Mouse (Mus musculus) heart, adult 18-20 months (tissue): ENCODE data around the gene Klk13. TPM values are rescaled to one million over a fixed set of nuclear protein-coding genes. Genes with fewer than 3 reads are reported as not detected.
"Not testable (repeated sequence)": the region's sequence is repeated elsewhere in the genome, so short reads cannot be mapped to it uniquely, and the experiment has no call there.

Source experiments
- DNase-seq, 2 experiments: peaks; one replicate each; pipeline ENCODE4 v3.0.0; 2021 to 2022; ENCODE audit warnings: mixed read lengths in 1 of 2
- long read RNA-seq, 2 experiments: library from polyadenylated mRNA; stranded (forward); transcript quantifications; one replicate each; pipeline ENCODE4 v2.0.0; 2021
- total RNA-seq, 2 experiments: library from RNA; stranded (reverse); gene quantifications; 2 replicates each; pipeline ENCODE4 v1.2.3; 2021

The Klk13 gene
- total RNA-seq = not detected
- long read RNA-seq, experiment 1 = 0 reads
- long read RNA-seq, experiment 2 = 0 reads

DNA sequence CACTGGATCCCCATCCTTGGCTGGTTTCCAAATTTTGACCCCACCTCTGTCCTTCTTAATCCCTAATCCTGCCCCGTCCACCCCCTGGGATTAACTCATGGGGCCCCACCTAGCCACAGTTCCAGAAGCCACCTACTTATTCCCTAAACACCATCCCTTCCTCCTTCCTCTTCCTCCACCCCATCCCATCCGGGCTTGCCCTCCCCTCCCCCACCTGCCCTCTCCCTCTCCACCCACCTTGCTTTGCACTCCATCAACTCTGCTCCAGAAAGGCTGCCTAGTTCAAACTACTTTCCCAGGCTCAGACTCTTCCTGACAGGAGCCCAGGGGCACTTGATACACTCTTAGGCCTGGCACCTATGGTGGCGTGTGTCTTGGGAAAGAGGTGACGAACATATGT, at the start of gene Klk13:
Klk13 (plus strand) TSS at position 301 of the 400 bp plus-strand sequence.
- DNase-seq = no peak

DNA sequence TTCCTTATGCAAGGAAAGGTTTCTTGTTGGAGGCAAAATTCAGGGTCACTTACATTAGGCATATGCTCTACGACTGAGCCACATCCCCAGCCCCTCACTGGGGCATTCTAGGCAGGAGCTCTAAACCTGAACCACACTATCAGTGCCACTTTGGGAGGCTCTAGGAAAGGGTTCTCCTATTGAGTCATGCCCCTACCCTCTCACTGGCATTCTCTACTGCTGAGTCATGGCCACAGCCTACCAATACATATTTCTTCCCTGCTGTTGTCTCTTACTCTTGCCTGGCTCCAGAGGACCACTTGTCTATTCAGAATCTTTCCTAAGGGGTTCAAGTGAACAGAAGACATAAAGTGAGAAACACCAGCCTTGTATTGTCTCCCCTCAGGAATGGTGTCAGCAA, 49.6 kb upstream of the Klk13 start:
- DNase-seq = no peak

DNA sequence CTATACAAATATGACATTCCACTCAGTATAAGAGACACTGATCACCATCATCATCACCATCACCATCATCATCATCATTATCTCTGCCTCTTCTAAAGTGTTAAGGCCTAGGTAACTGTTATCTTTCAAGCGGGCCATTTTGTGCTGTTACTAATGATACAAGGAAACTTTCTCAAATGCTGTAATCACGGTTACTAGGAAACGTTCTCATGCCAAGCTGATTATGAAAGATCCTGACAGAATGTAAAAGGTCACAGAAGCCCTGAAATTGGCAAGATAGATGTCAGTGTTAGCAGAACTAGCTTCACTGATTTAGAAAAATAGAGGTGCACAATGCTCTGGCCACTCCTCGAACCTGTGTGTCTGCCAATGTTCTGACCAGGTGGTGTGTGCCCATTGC, 45.1 kb upstream of the Klk13 start:
- DNase-seq = not testable (repeated sequence)

DNA sequence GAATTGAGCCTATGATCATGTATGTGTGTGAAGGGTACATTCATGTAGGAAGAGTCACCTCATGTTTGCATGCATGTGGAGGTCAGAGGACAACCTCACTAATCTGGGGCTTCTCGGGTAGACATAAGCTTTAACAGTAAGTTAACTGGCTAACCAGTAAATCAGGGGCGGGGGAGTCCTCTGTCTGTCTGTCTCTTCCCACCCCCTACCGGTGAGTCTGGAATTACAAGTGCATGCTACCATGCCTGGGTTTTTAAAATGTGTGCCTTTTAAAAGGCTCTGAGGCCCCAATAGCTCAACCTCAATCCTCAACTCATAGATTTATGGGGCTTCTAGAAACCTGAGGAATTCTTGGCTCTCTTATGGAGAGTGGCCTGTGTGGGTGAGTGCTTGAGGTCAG, 43.8 kb upstream of the Klk13 start:
- DNase-seq = no peak

DNA sequence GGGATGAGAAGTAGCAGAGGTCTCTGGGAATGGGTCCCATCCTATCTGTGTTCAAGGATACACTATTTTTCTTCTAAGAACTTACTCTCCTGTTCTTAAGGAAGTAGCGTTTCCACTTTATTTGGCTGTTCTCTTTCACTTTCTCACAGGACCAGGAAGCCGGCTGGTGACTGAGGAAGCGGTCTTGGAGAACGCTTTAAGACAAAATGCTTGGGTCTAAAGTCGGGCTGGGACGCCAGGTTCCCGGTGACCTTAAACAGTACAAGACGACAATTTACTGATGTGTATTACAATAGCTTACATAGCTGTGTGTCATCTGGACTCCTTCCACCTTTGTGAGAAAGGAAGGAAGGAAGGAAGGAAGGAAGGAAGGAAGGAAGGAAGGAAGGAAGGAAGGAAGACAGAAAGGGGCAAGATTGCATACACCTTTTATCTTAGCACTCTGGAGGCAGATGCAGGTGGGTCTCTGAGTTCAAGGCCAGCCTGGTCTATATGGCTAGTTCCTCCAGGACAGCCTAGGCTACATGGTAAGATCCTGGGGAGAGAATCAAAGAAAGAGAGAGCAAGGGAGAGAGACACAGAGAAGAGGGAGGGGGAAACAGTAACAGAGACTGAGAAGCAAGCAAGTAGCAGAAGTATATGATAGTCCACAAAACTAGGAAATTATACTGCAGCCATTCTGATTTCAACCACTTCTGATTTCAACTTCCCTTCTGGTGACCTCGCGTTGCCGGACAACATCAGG, 41.1 kb upstream of the Klk13 start:
- DNase-seq = no peak

DNA sequence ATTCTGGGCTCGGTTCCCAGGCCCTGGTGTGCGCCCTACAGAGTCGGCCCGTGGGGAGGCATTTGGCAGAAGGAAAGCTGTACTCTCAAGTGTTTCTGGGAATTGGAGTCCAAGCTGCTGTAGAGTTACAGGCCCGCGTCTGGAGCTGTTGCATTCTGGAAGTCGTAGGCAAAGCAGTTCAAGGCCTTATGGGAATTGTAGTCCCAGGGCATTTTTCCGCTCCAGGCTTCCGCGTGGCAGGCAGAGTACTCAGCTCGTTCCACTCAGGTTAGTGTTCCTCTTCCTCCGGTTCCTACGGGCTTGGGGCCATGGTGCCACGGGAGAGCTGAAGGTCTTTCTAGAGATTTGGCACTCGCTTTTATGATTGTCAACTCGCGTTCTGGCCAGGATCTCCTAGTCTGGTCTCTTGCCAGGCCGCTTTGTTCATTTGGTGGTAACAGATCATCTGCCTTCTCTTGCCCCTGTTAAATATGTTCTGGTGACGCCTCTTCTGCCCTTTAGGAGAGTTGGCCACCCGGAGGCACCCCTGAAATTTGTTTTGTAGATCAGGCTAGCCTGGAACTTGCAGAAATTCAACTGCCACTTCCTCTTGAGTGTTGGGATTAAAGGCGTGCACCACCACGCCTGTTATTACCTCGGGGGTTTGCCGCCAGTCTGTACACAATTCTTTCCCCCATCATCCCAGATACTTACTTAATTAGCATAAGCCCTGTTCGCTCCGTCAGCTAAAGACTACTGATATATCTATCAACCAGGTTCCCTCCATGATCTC, 40.4 kb upstream of the Klk13 start, which contains the start of gene Ctu1:
Ctu1 (plus strand) TSS at position 208 of the 772 bp plus-strand sequence.
- peak; percentile 94 to 98 for DNase-seq

DNA sequence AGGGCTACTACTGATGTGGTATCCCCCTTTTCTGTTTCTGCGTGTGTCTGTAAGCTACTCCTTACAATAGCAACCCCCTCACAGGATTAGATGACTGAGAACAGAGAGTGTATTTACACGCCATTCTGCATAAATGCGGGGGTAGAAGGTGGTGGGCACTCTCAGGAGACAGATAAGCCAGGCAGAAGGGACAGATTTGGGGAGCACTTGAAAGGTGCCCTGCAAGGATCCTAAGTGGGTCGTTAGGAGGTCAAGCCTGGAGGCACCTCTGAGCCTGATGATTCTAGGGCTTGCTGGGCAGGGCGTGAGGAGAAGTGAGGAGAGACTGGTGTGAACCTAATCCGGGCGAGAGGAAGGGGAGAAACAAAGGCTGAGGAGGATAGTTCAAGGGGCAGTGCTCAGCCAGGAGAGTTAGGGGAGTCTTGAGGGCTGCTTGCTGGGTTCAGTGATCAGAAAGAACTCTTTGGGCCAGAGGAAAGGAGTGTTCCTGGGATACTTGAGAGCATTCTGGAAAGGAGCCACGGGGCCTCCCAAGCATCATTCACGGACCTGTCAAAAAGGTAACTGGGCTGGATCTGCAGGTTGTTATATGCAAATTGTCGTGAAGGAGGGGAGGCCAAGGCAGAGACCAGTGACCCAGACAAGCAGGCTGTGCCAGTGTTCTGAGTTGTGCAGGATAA, 39.6 kb upstream of the Klk13 start:
- no peak for DNase-seq

DNA sequence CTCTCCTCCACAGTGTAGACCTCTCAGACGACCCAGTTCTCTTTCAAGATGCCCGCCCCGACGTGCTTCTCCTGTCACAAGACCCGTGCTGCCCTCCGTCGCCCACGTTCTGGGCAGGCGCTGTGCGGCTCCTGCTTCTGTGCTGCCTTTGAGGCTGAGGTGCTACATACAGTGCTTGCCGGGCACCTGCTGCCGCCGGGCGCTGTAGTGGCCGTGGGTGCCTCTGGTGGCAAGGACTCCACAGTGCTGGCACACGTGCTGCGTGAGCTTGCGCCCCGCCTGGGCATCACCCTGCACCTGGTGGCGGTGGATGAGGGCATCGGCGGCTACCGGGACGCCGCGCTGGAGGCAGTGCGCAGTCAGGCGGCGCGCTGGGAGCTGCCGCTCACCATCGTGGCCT, 37.3 kb upstream of the Klk13 start:
- DNase-seq = no peak

DNA sequence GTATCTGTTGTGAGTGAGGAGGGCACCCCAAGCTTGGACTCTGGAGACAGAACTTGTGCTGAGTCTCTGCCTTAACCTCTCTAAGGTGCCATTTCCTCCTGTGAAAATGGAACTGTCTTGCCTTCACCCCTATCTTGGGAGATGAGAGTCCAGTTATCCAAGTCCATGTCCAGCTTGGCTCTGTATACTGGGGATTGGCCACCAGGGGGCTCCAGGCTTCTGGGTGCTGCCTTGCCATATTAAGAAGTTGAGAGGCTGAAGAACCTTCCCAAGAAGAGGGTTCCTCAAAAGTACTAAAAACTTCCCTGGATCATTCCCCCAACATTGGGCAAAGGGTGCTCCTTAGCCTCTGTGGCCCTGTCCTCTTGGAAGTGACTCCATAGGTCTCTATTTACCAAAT, 33.9 kb upstream of the Klk13 start:
- DNase-seq = peak; percentile 33 to 71

DNA sequence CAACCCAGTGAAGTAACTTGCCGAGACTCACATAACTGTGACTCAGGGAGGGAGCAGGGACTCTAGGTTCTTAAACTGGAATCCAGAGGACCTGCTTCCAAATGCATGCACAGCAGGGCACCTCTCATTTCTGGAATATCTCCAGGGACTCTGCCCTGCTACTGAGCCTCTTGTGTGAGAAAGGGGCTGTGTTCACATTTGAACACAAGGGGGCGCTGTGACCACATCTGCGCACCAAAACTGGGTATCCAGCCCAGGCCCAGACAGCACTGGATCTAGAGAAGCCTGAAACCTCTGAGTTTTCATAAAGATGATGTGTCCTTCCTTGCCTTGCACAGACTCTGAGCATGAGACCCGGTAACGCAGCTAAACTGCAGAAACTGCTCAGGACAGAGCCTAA, 31.4 kb upstream of the Klk13 start:
- peak; percentile 57 to 79 for DNase-seq

DNA sequence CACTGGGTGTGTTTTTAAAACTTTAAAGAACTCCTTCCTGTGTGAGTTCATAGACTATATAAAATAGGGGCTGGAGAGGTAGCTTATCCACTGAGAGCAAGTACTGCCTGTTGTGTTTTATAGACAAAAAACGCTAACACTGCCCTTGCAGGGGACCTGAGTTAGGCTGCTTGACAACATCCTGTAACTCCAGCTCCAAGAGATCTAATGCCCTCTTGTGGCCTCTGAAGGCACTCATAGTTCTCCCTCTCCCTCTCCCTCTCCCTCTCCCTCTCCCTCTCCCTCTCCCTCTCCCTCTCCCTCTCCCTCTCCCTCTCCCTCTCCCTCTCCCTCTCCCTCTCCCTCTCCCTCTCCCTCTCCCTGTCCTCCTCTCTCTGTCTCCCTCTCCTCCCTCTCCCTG, 29.9 kb upstream of the Klk13 start:
- DNase-seq = not testable (repeated sequence)

DNA sequence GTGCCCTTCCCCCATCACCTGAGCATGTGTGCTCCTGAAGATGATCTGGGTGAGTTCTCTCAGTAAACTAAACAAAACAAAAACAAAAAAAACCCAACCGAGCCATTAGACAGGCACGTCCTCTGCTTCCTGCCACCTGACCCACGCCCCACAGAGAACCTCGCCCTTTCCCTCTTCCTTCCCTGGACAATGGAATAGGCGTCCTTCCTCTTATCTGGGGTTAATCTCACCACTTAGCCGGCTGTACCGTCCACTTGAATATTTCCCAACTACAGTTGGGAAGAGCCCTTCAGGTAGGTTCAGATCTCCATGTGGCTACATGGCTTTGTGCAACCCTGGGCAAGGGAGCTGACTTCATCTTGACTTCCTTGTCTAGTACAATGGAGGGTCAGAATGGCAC, 27.3 kb upstream of the Klk13 start:
- peak; percentile 17 to 54 for DNase-seq

DNA sequence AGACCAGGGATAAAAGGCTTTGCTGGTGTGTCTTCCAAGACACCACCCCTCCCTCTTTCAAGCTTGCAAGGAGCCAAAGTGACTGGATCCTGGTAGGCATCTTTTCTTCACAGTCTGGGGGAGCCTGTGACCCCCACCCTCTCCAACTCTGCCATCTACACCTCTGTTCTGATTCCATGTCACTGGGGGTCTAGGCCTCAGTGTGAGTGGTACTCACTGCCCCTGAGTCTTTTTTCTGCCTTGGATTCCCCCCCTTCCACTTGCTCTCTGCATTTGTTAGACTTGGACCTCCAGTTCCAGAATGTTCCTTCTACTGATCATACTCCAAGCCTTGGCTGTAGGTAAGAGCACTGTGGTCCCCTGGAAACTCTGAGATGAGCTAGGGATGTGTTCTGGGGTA, 22.2 kb upstream of the Klk13 start, which contains the start of gene Klk14:
Klk14 (plus strand) TSS at position 301 of the 400 bp plus-strand sequence.
- DNase-seq = no peak

DNA sequence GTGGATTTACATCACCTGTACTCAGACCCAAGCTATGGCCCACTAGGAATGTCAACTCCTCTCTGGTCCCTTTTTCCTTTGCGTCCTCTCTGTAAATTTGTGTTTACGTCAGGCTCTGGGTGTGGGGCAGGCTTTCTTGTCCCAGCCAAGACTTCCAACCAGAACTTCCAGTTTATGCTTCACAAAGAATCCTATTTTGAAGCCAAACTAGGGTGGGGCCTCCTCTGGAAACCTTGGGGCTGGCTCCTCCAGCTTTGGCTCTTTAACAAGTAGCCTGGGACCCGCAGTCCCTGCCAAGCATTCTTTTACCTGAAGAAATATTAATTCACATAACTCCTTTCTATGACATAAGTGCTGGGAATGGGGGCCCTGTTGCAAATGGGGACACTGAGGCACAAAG, 2.3 kb upstream of the Klk13 start:
- DNase-seq = peak in 1 of 2 experiments; percentile 6

DNA sequence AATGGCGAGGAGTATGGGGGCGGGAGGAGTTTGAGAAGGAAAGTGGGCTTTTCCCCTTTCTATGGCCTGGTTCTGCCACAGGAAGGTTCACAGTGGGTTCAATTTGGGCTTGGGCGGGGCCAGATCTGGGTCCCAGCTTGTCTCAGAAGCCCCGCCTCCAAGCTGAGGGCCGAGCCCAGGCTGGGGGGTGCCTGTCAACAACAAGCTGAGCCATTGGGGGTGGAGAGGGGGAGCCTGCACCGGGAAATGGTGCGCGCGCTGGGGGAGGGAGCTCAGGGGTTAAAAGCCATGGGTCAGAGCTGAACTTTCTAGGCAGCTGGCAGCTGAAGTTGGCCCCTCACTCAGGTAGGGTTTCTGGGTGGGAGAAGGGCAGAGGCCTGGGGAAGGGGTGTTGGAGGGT, 550 bp downstream of the Klk13 start:
- DNase-seq = no peak

DNA sequence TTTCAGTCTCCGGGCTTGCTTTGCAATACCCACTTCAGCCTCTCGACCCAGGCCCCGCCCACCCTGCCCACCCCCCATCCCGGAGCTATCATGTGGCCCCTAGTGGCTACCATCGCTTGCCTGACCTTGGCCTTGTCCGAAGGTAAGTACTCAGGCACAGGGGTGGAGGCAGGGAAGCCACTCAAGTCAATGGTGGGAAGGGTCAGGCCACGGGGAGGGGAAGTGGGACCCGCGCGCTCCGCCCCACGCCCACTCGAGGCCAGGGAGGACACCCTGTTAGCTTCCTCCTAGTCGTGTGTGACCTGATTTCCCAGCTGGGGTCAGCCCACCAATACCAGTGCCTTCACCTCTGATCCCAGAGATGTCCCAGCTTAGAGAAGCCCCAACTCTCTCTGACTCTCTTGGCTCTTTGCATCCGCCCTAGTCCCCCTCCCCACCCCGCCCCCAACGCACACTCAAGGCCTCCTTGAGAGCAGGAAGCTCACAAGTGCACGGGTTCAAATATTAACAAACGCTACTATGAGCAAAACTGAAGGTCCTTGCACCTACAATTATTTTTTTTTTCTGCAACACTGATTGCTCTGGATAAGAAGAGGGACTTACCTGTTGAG, 1.5 kb downstream of the Klk13 start:
- DNase-seq = no peak

DNA sequence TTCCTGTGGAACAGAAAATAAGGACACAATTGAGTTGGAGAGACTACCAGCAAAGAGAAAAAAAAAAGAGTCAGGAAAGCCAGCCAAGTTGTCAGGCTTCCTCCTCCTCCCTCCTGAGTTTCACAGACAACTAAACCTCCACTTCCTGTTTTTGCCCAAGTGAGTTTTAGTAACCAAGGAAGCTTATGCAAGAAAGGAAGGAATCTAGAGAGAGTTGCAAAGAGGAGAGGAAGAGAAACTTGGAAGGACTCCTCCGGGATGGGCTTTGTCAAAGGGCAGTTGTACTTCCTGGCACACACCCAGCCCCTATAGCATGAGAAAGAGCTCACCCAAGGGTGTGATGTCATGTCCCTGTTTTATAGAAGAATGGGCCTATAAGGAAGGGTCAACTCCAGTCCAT, 35.4 kb downstream of the Klk13 start:
- DNase-seq = peak; percentile 55 to 77

DNA sequence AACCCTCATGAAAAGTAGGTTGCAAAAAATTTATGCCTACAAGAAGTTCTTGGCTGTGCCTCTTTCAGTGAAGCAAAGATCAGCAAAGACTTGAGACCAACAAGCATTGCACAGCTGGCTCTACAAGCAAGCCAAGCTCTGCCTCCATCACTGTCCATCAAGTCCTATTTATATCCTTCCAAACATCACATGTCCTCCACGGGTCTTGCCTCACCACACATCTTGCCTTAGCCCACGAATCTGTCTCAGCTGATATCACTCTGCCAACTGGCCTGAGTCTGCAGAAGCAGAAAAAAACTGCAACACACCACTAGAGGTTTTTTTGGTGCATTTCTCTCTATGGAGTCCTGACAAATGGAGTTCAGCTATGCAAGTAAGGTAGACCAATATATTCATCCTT, 40.4 kb downstream of the Klk13 start:
- DNase-seq = no peak

DNA sequence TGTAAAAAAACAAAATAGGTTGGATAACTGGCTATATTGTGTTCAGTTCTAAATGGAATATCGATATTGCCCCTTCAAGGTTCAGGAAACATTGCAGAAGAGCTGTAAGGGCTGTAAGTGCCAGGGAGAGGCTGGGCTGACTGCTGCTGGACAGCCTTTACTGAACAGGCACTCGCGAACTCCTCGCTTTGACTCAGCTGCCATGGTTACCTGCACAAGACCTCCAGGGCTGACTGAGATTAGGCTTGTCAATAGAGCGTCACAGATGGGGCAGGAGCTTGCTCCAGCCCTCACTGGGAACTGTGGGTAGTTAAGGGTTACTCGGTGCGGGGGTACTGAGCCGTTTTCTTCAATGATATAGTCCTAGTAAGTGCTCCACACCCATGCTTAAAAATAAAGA, 54.1 kb downstream of the Klk13 start:
- no peak for DNase-seq

DNA sequence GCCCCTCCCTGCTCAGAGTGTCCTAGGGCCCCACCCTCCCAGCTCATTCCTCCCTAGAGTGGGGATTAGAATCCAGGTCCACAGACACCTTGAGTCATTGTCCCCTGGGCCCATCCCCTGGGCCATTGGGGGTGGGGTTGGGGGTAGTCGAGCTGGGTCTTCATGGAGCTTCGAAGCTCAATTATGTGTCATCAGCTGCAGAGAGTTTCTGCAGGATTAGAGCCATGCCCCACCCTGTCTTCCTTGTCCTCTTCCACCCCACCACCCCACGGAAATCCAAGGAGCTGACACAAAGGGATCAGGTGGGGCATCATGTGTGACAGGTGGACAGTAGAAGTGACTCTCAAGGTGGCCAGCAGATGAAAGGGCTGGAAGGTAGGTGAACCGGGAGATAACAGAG, 56.2 kb downstream of the Klk13 start, which contains the start of gene Klk12:
Klk12 (plus strand) TSS at position 301 of the 400 bp plus-strand sequence.
- DNase-seq = no peak

DNA sequence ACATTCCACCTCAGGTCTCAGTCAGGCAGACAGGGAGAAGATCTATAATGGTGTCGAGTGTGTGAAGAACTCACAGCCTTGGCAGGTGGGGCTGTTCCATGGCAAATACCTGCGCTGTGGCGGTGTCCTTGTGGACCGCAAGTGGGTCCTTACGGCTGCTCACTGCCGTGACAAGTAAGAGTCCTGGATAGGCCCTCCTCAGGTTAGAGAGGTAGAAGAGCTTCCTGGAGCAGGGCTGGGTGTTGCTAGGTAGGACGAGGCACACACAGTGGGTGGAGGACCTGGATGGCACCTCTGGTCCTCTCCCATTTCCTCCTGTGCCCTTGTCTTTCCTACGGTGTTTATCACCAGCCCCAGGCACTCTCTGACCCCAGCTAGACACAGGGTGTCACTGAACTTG, 57.3 kb downstream of the Klk13 start:
- DNase-seq = no peak

DNA sequence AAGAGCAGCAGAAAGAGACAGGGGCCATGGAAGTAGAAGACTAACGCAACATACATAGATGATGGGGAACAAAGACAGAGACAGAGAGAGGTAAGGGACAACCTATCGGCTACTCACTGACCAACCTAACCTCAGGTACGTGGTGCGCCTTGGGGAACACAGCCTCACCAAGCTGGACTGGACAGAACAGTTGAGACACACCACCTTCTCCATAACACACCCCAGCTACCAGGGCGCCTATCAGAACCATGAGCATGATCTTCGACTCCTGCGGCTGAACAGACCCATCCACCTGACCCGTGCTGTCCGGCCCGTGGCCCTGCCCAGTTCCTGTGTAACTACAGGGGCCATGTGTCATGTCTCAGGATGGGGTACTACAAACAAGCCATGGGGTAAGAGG, 58.3 kb downstream of the Klk13 start:
- no peak for DNase-seq
